Mouse (Mus musculus): ENCODE results near the gene Gm12184. TPM values are rescaled to one million over a fixed set of nuclear protein-coding genes. Genes with fewer than 3 reads are reported as not detected.

The Gm12184 gene
- polyA plus RNA-seq, 1 experiment from 2014 or later, result 3.1 TPM

- Histone ChIP-seq H3K4me1 (peaks cover 8% of the 10 kb centered on the region), H3K36me3 (no peaks in the 10 kb centered on the region), H3K9ac (no peak overlapping the region), H3K4me2 (replicated peaks) (peak overlapping the region; percentile 47), H3K4me3 (no peak overlapping the region), H3K27me3 (no peaks in the 10 kb centered on the region), H3K27ac (no peak overlapping the region), H3K9me3 (no peaks in the 10 kb centered on the region)
- 1% methylated on average over 7 of the region's 7 CpGs for WGBS
- ATAC-seq (ENCODE audit: low FRiP score, low read depth), result peak; percentile 55; the same call in 1 of the 2 replicates
Measured at GRCm38 (mm10) chr11:48775483-48775882, 51.0 kb downstream of the Gm12184 start.

Other genes with a start within 250 kb of the Gm12184 start
- 706 and 735 TPM in 2 replicates for gene Rack1, start 26.3 kb downstream of the Gm12184 start, polyA plus RNA-seq (2015; fragmentation: Nextera tagmentation; extraction: Ambion mirVana)
- 7.8 and 8.7 TPM in 2 replicates for gene Trim41, start 9.3 kb downstream of the Gm12184 start, polyA plus RNA-seq (2015; fragmentation: Nextera tagmentation; extraction: Ambion mirVana)
- 1.0 and 1.2 TPM in 2 replicates for gene Trim7, start 515 bp downstream of the Gm12184 start, polyA plus RNA-seq (2015; fragmentation: Nextera tagmentation; extraction: Ambion mirVana)
- gene Irgm1, start 45.0 kb upstream of the Gm12184 start, polyA plus RNA-seq (2015; fragmentation: Nextera tagmentation; extraction: Ambion mirVana), result 4.6 and 5.4 TPM in 2 replicates
- gene Gm5431, start 75.6 kb upstream of the Gm12184 start, polyA plus RNA-seq (2015; fragmentation: Nextera tagmentation; extraction: Ambion mirVana), result 0.10 and 0.13 TPM in 2 replicates
- 3.1 and 3.3 TPM in 2 replicates for gene Psme2b, start 119.5 kb upstream of the Gm12184 start, polyA plus RNA-seq (2015; fragmentation: Nextera tagmentation; extraction: Ambion mirVana)
- not detected in 2 replicates for gene Olfr56, start 152.2 kb upstream of the Gm12184 start, polyA plus RNA-seq (2015; fragmentation: Nextera tagmentation; extraction: Ambion mirVana)
- gene 9930111J21Rik1, start 152.7 kb upstream of the Gm12184 start, polyA plus RNA-seq (2015; fragmentation: Nextera tagmentation; extraction: Ambion mirVana), result 0.17 and 0.23 TPM in 2 replicates
- not detected in 2 replicates for gene Gm12185, start 165.6 kb upstream of the Gm12184 start, polyA plus RNA-seq (2015; fragmentation: Nextera tagmentation; extraction: Ambion mirVana)
- gene Tgtp1, start 167.5 kb upstream of the Gm12184 start, polyA plus RNA-seq (2015; fragmentation: Nextera tagmentation; extraction: Ambion mirVana), result 0.23 and 0.47 TPM in 2 replicates
- 0.24 and 0.27 TPM in 2 replicates for gene 9930111J21Rik2, start 224.6 kb upstream of the Gm12184 start, polyA plus RNA-seq (2015; fragmentation: Nextera tagmentation; extraction: Ambion mirVana)
- gene Tgtp2, start 237.6 kb upstream of the Gm12184 start, polyA plus RNA-seq (2015; fragmentation: Nextera tagmentation; extraction: Ambion mirVana), result 0.28 TPM in 1 of 2 replicates, not detected in the other
- gene Ifi47, start 249.9 kb upstream of the Gm12184 start, polyA plus RNA-seq (2015; fragmentation: Nextera tagmentation; extraction: Ambion mirVana), result 0.90 and 0.98 TPM in 2 replicates